Mouse (Mus musculus): ENCODE results near the gene Npcd.

Npcd gene

DNA sequence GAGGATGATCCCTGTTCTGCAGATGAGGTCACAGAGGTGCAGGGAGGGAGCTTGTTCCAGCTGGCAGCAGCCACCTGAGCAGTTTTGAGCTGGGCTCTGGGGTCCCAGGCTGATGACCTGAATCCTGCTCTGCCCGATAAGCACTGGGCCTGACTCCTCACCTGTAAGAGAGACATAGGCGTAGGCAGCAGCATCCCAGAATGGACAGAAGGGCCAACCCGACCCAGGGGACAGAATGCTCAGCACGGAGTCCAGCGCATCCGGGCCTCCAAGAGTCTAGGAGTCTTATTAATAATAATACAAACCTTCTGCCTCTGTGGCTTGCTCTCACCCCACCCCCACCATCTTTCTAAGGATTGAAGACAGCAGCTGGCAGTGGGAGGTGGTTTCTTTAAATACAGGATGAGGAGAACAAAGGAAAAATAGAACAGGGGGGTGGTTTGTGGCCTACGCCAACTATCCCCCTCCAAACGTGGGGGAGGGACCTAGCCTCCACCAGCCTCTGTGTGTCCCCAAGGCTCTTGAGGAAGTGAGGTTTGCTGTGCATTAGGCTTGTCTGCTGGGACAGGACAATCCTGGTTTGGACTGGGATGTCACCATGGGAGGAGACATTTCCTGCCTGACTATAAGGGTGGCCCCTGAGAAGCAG, 77.9 kb downstream of the Npcd start:
- in situ Hi-C loops (cut with MboI; ENCODE audit: low pct_unique_long_range_greater_than_20kb in 1 of 2, low sequenced_read_pairs in 2 of 2, unreplicated experiment in 1 of 2) = loop anchor here in 1 of 2 experiments (25.0 kb wide), 1 partner anchor 306 kb away; no protein-coding TSS in a partner anchor

DNA sequence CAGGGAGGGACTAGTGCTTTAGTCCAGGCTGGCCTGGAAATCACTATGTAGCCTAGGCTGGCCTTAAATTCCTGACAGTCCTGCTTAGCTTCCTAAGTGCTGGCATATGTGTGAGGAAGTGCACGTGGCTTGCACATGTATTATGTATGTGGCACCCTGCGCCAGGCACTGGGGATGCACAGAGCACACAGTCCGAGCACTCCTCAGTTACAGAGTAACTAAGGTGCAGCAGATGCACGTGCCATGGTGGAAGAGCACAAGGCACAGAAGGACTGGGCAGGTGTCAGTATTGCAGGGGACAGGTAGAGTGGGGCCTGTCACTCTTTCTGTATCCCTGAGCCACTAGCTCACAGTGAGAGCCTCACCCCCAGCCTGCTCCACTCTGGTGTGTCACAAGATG, 78.9 kb downstream of the Npcd start:
- in situ Hi-C loops (cut with MboI; ENCODE audit: low pct_unique_long_range_greater_than_20kb in 1 of 2, low sequenced_read_pairs in 2 of 2, unreplicated experiment in 1 of 2) = loop anchor here in 1 of 2 experiments (25.0 kb wide), 1 partner anchor 307 kb away; no protein-coding TSS in a partner anchor

DNA sequence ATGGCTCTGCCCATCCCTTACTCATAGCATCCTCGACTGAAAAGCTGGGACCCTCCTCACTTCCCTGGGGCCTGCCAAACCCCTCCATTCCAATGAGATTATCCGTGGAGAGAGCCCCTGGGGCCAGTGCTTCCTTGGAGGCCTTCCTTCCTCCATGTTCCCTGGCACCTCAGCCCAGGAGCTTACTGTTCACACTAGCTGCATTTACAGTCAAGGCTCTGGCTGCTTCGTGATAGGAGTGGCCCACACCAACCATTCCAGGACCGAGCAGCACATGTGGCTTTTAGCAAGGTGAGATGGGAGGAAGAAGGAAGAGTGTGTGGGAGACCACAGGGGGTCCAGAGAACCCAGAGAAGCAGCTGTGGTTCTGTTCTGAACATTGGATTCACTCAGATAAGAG, 80.2 kb downstream of the Npcd start:
- in situ Hi-C loops (cut with MboI; ENCODE audit: low pct_unique_long_range_greater_than_20kb in 1 of 2, low sequenced_read_pairs in 2 of 2, unreplicated experiment in 1 of 2) = loop anchor here in 1 of 2 experiments (25.0 kb wide), 1 partner anchor 308 kb away; no protein-coding TSS in a partner anchor

DNA sequence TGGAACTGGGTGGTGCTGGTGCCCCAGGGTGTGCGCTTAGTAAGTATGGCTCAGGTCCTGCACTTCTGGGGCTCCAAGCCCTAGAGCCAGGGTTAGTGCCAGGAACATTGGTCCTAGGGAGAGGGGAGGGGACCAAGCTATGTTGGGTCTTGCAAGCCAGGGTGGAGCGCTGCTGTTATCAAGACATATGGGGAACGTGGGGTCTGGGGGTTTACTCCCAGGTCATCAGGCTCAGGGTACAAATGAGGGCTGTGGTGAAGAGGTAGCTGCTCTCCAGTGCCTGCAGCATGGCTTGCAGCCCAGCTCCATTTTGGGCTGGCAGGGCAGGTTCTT, 80.7 kb downstream of the Npcd start:
- in situ Hi-C loops (cut with MboI; ENCODE audit: low pct_unique_long_range_greater_than_20kb in 1 of 2, low sequenced_read_pairs in 2 of 2, unreplicated experiment in 1 of 2) = loop anchor here in 1 of 2 experiments (25.0 kb wide), 1 partner anchor 309 kb away; no protein-coding TSS in a partner anchor

DNA sequence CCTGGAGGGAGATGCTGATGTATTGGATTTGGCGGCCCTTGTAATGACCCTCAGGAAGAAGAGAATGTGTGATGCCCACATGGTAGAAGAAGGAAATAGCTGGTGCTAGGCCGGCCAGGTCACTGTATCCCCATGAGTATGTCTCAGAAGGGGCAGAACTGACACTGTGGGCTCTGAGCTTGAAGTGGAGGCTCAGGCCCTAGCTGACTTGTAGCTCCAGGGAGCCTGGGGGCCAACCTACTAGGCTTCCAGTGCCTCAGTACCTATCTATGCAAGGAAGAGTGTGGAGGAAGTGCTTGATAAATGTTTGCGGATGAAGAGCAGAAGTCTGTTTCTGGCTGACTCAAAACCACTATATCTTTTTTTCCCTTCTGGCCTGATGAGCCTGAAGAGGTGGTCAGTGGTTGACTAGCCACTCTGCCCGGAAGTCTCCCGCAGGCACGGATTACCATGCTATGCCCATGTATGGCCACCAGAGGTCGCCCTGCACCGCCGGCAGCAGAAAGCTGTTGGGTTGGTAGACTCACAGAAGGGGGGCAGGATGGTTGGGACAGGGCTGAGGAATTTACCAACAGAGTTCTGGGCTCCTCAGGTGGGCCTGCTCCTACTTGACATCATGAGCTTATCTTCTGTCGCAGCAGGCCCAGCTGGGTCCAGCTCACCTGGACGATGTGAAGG, 81.2 kb downstream of the Npcd start:
- in situ Hi-C loops (cut with MboI; ENCODE audit: low pct_unique_long_range_greater_than_20kb in 1 of 2, low sequenced_read_pairs in 2 of 2, unreplicated experiment in 1 of 2) = loop anchor here in 1 of 2 experiments (25.0 kb wide), 1 partner anchor 309 kb away; no protein-coding TSS in a partner anchor

DNA sequence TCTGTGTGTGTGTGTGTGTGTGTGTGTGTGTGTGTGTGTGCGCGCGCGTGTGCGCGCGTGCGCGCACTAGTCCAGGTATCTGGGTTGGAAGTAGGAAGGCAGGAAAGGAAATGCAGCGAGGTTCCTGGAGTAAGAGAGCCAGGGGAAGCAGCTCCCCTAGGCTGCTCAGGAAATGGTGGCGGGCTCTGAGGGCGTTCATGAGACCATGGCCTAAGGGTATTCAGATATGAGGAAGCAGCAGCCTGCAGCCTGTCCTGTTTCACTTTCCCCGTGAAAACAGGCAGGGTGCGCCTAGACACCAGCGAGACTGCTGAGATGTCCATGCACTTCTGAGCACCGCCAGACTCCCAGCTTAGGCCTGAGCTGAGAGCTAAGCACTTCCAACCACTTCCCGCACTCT, 82.3 kb downstream of the Npcd start:
- in situ Hi-C loops (cut with MboI; ENCODE audit: low pct_unique_long_range_greater_than_20kb in 1 of 2, low sequenced_read_pairs in 2 of 2, unreplicated experiment in 1 of 2) = loop anchor here in 1 of 2 experiments (25.0 kb wide), 1 partner anchor 311 kb away; no protein-coding TSS in a partner anchor

DNA sequence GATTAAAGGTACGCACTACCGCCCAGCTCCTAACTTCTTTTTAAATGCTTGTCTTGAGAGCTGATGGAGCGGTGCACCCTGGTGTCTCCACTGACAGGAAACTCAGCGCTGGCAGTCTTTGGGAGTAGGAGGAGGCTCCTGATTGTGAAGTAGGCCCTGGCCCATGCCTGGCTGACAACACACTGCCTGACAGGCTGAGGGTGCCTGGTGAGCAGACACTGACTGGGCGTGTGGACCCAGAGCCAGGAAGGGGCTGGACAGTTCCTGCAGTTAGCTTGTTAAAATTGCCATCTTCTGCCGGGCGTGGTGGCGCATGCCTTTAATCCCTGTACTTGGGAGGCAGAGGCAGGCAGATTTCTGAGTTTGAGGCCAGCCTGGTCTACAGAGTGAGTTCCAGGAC, 83.8 kb downstream of the Npcd start:
- in situ Hi-C loops (cut with MboI; ENCODE audit: low pct_unique_long_range_greater_than_20kb in 1 of 2, low sequenced_read_pairs in 2 of 2, unreplicated experiment in 1 of 2) = loop anchor here in 1 of 2 experiments (25.0 kb wide), 1 partner anchor 312 kb away; no protein-coding TSS in a partner anchor

DNA sequence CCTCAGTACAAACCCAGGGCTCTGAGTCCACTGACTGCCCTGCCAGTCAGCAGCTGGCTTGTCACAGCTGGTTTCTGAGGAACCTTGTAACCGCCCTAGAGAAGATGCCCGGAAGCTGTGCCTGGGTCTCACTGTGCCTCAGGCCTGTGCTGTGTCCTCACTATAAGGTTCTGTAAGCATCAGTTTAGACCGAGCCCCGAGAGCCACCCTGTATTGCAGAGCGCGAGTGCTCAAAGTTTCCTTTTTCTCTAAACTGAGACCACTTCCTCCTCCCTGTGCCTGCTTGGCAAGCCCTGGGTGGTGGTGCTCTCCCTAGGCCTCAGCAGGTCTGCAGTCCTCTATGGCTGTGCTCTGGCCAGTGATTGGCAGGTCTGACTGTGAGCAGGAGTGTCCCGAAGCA, 84.9 kb downstream of the Npcd start:
- in situ Hi-C loops (cut with MboI; ENCODE audit: low pct_unique_long_range_greater_than_20kb in 1 of 2, low sequenced_read_pairs in 2 of 2, unreplicated experiment in 1 of 2) = no loop called here

DNA sequence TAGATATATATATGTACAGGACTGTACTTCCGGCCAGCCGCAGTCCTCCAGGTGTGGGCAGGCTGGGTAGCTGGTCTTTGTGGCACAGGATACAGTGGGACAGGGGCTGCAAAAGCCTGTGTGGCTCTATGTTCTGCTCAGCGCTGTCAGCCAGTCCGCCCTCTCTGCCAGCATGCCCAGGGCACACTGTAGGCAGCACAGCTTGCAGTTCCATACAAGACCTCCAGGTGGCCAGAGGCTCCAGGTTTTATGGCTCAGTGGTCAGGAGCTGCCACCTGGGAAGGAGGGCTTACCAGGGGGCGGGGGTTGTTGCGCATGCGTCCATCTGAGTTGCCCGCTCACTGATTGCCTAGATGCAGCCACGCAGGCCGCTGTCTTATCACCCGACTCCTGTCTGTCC, 86.0 kb downstream of the Npcd start:
- in situ Hi-C loops (cut with MboI; ENCODE audit: low pct_unique_long_range_greater_than_20kb in 1 of 2, low sequenced_read_pairs in 2 of 2, unreplicated experiment in 1 of 2) = no loop called here

DNA sequence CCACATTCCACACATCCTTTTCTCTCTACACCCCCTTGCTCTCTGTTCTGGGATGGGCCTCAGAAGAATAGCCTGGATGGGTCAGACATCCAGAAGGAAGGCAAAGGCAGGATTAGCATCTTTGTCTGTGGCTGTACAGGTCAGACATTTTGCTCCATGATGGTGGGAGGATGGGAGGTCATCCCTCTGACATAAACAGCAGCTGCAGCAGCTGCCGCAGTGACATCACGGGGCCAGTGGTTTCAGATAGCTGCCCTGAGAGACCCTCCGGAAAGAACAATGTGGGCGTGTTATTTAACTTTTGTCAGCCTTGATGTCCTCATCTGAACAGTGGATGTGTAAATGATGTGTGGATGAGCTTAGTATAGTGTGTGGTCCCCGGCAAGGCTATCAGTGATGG, 88.2 kb downstream of the Npcd start:
- in situ Hi-C loops (cut with MboI; ENCODE audit: low pct_unique_long_range_greater_than_20kb in 1 of 2, low sequenced_read_pairs in 2 of 2, unreplicated experiment in 1 of 2) = no loop called here

DNA sequence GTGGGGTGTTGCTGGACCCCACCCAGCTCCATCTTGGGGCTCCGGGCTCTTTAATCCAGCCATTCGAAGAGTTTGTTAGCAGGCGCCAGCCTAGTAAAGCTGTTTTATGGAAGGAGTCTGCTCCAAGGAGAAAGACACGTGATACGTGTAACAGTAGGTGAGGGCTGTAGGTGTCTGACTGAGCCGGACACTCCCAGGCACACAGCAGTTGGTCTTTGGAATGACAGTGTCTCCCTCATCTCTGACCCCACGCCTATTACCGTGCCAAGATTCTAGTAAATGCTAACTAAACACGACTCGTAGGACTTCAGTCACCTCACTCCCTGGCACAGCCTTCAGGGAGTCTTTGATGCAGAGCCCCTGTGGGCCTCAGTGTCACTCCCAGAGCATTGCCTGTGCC, 88.7 kb downstream of the Npcd start:
- in situ Hi-C loops (cut with MboI; ENCODE audit: low pct_unique_long_range_greater_than_20kb in 1 of 2, low sequenced_read_pairs in 2 of 2, unreplicated experiment in 1 of 2) = no loop called here

DNA sequence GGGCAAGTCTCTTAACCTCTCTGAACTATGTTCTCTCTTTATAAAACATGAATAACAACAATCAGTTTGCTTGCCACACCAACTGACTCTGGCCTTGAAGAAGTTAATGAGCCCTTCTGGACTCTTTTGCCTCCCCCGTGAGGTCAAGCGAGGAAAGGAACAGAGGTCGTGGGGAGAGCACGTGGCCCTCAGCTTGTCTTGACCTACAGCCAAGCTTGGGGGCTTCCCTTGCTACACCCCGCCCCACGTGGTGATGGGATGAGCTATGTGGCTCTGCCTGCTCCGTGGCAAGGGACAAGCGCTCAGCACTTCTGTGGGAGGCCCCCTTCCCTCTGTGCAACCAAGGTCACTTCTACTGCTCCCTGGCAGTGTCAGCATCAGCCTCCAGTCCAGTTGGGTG, 89.3 kb downstream of the Npcd start:
- in situ Hi-C loops (cut with MboI; ENCODE audit: low pct_unique_long_range_greater_than_20kb in 1 of 2, low sequenced_read_pairs in 2 of 2, unreplicated experiment in 1 of 2) = no loop called here

DNA sequence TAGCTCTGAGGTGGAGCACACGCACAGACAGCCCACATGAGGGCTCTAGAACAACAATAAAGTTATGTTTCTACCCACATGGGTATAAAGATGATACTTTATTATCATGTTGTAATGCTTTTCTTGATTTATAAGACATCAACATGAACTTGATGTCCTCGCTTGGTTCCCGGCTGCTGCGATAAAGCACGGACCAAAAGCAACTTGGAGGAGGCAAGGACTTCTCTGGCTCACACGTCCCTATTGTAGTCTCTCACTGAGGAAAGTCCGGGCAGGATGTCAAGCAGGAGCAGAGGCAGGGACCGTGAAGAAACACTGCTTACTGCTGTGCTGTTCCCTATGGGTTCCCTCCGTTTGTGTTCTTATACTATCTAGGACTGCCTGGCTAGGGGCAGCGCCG, 90.0 kb downstream of the Npcd start:
- in situ Hi-C loops (cut with MboI; ENCODE audit: low pct_unique_long_range_greater_than_20kb in 1 of 2, low sequenced_read_pairs in 2 of 2, unreplicated experiment in 1 of 2) = no loop called here

DNA sequence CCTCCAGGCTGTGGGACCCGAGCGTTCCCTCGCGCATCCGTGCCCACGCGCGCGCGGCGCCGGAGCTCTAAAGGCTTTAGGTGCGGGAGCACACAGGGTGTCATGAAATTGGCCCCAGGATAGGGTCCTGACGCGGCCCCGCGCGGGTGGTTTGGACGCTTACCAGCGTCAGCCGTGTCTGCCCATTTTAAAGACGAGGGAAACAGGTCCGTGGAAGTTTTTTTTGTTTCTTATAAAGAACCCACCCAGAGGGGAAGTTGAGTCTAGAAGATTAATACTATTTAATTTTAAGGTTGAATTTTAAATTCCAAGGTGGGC, 91.4 kb downstream of the Npcd start:
- in situ Hi-C loops (cut with MboI; ENCODE audit: low pct_unique_long_range_greater_than_20kb in 1 of 2, low sequenced_read_pairs in 2 of 2, unreplicated experiment in 1 of 2) = no loop called here

DNA sequence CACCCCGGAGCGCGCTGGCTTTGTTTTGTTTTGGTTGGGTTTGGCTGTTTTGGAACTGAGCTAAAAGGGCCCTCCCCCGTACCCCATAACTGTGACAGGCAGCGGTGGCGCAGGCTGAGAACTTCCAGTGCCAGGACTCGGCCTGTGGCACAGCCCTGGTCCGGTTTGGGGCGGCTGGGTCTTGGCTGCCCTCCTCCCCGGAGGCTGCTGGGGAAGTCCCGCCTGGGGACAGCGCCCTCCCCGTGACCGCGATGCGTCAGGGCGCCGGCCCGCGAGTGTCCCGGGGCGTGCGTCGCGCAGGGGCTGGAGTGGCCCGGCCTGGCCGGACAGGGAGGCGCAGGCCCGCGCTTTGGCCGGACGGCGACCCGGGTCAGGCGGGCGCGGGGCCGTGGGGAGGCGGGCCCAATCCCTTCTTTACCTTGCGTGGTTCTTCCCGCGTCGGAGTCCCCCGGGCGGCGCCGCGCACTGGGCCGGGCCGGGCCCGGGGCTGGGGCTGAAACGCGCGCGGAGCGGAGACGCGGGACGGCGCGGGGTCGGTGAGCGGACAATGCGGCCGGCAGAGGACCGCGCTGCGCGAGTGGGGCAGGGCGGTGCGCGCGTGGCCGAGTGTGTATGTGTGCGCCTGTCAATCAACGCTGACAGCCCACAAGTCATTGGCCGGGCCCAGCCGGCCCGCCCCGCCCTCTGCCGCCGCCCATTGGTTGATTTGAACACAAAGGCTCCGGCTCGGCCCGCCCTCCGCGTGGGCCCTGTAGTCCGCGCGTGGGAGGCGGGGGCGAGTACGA, 91.9 kb downstream of the Npcd start, which contains the start of gene Sun2:
TSS of gene Sun2 (minus strand) at position 616 of the 785 bp plus-strand sequence.
- in situ Hi-C loops (cut with MboI; ENCODE audit: low pct_unique_long_range_greater_than_20kb in 1 of 2, low sequenced_read_pairs in 2 of 2, unreplicated experiment in 1 of 2) = no loop called here

DNA sequence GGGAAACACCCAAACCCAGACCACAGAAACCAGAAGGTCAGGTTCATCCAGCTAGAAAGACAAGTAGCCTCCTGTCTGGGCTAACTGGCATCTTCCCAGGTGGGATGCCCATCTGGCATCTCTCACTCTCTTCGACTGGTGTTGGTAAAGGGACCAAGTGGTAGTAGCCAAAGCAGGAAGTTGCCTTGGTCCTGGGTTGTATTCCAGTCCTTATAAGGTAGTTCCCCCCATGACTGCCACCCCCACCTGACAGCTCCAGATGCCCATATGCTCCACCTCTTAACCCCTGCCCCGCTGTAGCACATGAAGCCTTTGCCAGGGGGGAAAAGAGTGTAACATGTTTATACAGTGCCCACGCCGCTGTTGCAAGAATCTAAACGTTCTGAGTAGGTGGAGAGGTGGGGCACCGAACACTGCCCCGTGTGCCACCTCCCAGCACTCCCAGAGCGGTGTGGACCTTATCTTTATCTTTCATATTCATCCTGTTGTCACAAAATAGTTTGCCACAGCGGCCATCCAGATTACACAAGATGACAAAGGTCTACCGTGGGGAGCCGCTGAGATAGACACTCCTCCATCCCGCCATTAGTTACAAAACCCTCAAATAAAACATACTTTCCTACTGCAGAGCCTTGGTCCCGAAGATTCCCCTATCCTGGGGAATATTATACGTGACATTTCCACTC, 92.7 kb downstream of the Npcd start:
- in situ Hi-C loops (cut with MboI; ENCODE audit: low pct_unique_long_range_greater_than_20kb in 1 of 2, low sequenced_read_pairs in 2 of 2, unreplicated experiment in 1 of 2) = no loop called here

DNA sequence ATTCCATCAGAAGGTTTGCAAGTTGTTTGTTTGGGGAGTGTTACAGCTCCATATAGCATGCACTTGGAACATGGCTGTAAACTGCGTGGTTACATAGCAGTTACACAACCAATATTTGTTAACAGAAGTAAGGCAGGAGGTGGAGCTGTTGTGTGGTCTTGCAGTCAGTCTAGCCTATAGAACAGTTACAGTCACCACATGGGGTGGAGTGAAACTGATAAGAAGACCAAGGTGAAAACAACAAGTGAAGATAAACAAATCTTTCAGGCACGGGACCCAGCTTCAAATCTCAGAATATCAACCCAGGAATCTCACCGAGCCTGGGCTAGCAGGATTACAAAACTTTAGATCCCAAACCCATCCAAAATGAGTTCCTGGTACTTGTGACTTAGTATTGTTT, 93.3 kb downstream of the Npcd start:
- in situ Hi-C loops (cut with MboI; ENCODE audit: low pct_unique_long_range_greater_than_20kb in 1 of 2, low sequenced_read_pairs in 2 of 2, unreplicated experiment in 1 of 2) = no loop called here
